Mouse (Mus musculus): ENCODE data around the gene Hif3a. TPM values are rescaled to one million over a fixed set of nuclear protein-coding genes. Genes with fewer than 3 reads are reported as not detected.
"Not testable (repeated sequence)": the region's sequence is repeated elsewhere in the genome, so short reads cannot be mapped to it uniquely, and the experiment has no call there.

Hif3a gene
- 4.9 and 6.9 TPM in 2 replicates for polyA plus RNA-seq (2014; fragmentation: Nextera tagmentation; extraction: Ambion mirVana)

DNA sequence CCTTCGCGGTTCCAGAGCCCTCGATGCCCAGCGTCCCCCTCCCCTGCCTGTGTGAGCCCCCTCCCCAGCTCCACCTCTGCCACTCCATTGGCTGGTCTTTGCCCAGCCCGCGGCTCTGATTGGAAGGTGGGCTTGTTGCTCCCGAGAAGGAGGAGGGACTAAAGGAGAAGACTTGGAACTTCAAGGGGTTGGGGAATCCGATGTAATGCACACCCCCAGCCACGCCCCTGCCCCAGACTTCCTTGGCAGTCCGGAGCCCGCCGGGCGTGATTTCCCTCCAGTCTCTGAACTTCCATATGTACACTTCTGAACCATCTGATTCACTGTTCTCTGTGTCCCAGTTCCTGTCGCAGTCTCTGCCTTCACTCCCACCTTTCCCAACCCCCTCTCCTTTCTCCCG is at the start of gene Hif3a:
Gene Hif3a (minus strand): TSS at position 39 of the 400 bp plus-strand sequence.
- DNase-seq (ENCODE audit: low spot score) (peak; percentile 79), ATAC-seq (ENCODE audit: low FRiP score) (peak; percentile 89)
- Histone ChIP-seq H3K36me3 (replicated peaks; ENCODE audit: control insufficient read depth, insufficient read depth) (no peaks in the 10 kb centered on the region), H3K9ac (peak within 1 kb of the TSS; percentile 56), H3K27me3 (ENCODE audit: control insufficient read depth, insufficient read depth, low read length) (peaks cover 14% of the 10 kb centered on the region), H3K4me1 (replicated peaks; ENCODE audit: control insufficient read depth, insufficient read depth, low read length) (peaks cover 12% of the 10 kb centered on the region), H3K4me2 (replicated peaks) (peak within 1 kb of the TSS; percentile 72), H3K4me3 (replicated peaks; ENCODE audit: low read length) (peak within 1 kb of the TSS; percentile 37), H3K27ac (no peak within 1 kb of the TSS), H3K9me3 (ENCODE audit: control insufficient read depth, low read length) (no peaks in the 10 kb centered on the region)
- under 1% methylated on average over 15 of the region's 15 CpGs for WGBS

DNA sequence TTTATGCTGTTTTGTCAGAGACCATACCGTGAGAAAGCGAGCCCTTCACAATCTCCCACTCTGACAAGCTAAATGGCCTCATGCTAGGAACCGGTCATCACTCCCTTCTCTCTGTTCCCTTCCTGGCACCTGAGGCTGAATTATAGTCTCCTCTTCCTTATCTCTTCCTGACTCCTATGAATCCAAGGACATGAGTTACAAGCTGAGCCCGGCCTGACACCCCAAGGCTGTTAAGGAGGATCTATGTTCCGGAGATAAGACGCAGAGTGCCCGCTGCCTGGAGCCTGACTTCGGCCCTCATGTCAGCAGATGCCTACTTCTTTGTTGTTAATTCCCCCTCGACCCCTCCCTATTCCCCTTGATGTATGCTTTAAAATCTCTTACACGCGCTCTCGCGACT is 39.4 kb upstream of the Hif3a start:
- 89% methylated on average over 13 of the region's 13 CpGs for WGBS

DNA sequence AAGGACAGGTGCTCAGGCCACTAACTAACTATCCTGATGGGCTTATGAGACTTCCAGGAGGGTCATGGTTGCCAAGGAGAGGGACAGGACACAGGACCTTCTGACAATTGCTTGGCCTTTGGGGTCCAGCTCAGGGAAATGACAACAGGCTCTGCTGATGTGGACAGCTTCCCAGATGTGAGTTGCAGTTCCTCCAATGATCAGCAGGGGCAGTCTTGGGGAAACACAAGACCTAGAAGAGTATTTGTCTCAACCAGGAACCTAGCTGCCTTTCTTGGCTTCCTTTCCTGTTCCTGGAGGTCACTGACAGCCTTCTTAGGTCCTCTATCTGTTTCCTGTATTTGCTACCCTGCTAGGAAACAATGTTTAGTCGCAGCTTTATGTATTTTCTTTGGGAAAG is 29.1 kb upstream of the Hif3a start:
- 12% methylated on average over 1 of the region's 1 CpGs for WGBS
- Histone ChIP-seq H3K4me1 (replicated peaks; ENCODE audit: control insufficient read depth, insufficient read depth, low read length) (no peaks in the 10 kb centered on the region), H3K36me3 (replicated peaks; ENCODE audit: control insufficient read depth, insufficient read depth) (no peaks in the 10 kb centered on the region), H3K9ac (no peak overlapping the region), H3K27ac (no peak overlapping the region), H3K27me3 (ENCODE audit: control insufficient read depth, insufficient read depth, low read length) (no peaks in the 10 kb centered on the region), H3K4me2 (replicated peaks) (no peak overlapping the region), H3K9me3 (ENCODE audit: control insufficient read depth, low read length) (no peaks in the 10 kb centered on the region), H3K4me3 (replicated peaks; ENCODE audit: low read length) (no peak overlapping the region)
- DNase-seq (ENCODE audit: low spot score) (no peak), ATAC-seq (ENCODE audit: low FRiP score) (no peak)

More for the DNA sequence above, 39.4 kb upstream of the Hif3a start:
- H3K27ac ChIP-seq; H3K36me3 ChIP-seq (replicated peaks; ENCODE audit: control insufficient read depth, insufficient read depth); DNase-seq (ENCODE audit: low spot score); H3K4me3 ChIP-seq (replicated peaks; ENCODE audit: low read length); H3K4me1 ChIP-seq (replicated peaks; ENCODE audit: control insufficient read depth, insufficient read depth, low read length); H3K4me2 ChIP-seq (replicated peaks); H3K9me3 ChIP-seq (ENCODE audit: control insufficient read depth, low read length); H3K27me3 ChIP-seq (ENCODE audit: control insufficient read depth, insufficient read depth, low read length); H3K9ac ChIP-seq; ATAC-seq (ENCODE audit: low FRiP score): not testable (repeated sequence)

DNA sequence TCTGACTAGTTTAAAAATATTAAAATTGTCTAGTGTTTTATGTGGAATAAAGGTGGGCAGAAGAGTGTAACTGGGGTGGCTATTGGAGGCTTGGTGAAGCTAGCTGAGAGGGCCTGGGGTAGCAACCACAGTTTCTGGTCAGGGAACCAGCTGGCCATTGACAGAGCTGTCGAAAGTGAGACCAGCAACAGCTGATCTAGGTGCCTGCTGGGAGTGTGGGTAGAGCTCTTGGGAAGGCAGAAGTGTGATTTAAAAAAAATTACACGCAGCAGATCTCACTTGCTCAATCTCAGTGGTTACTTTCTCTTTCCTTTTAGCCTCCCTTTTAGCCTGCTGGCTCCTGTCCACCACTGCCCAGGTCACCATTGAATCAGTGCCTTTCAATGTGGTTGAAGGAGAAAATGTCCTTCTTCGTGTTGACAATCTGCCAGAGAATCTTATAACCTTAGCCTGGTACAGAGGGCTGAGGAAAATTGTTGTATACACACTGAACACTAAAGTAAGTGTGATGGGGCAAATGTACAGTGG is 27.9 kb upstream of the Hif3a start:
- Histone ChIP-seq H3K4me1 (replicated peaks; ENCODE audit: control insufficient read depth, insufficient read depth, low read length) (no peaks in the 10 kb centered on the region), H3K9me3 (ENCODE audit: control insufficient read depth, low read length) (no peaks in the 10 kb centered on the region), H3K27ac (no peak overlapping the region), H3K4me3 (replicated peaks; ENCODE audit: low read length) (no peak overlapping the region), H3K9ac (no peak overlapping the region), H3K4me2 (replicated peaks) (no peak overlapping the region), H3K36me3 (replicated peaks; ENCODE audit: control insufficient read depth, insufficient read depth) (no peaks in the 10 kb centered on the region), H3K27me3 (ENCODE audit: control insufficient read depth, insufficient read depth, low read length) (no peaks in the 10 kb centered on the region)
- DNase-seq (ENCODE audit: low spot score), result no peak
- 59% methylated on average over 3 of the region's 3 CpGs for WGBS
- no peak for ATAC-seq (ENCODE audit: low FRiP score)

DNA sequence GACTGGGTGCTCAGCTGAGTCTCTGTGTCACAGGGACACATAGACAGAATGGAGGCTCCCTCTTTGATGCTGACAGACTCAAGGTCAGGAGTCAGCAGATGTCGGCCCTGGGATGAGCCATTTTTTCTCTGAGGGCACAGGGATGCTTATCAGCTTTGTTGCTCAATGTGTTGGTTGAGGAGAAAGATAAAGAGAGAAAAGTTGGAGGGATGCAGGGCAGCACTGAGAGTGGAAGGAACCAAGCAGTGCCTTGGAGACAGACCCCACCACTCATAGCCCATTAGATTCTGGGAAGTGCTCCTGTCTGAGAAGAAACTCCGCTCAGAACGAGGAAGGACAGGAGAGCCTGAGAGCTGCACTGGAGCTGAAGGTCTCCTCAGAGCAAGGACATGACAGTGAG is 25.5 kb upstream of the Hif3a start:
- no peak for ATAC-seq (ENCODE audit: low FRiP score)
- Histone ChIP-seq H3K27ac (no peak overlapping the region), H3K4me2 (replicated peaks) (no peak overlapping the region), H3K27me3 (ENCODE audit: control insufficient read depth, insufficient read depth, low read length) (no peaks in the 10 kb centered on the region), H3K4me1 (replicated peaks; ENCODE audit: control insufficient read depth, insufficient read depth, low read length) (no peaks in the 10 kb centered on the region), H3K4me3 (replicated peaks; ENCODE audit: low read length) (no peak overlapping the region), H3K36me3 (replicated peaks; ENCODE audit: control insufficient read depth, insufficient read depth) (no peaks in the 10 kb centered on the region), H3K9ac (no peak overlapping the region), H3K9me3 (ENCODE audit: control insufficient read depth, low read length) (no peaks in the 10 kb centered on the region)
- no peak for DNase-seq (ENCODE audit: low spot score)
- 77% methylated on average over 3 of the region's 3 CpGs for WGBS

DNA sequence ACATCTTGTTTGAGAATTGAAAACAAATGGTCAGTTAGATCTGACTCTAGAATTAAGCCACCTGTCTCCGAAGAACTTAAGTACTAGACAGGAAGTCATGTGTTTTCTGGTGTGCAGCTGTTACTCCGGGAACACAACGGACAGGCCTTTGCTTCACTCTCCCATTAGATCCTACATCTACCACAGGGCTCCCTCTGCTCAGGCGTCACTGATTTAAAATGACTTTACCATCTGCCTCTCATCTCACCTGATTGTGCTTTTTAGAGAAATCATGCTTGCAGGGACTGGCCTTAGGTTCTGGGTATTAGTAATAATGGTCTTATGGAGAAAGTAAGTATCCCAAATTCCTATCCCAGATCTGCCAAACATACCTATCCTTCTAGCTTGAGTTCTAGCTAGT is 20.5 kb upstream of the Hif3a start:
- DNase-seq (ENCODE audit: low spot score) (no peak), ATAC-seq (ENCODE audit: low FRiP score) (no peak)
- Histone ChIP-seq H3K27me3 (ENCODE audit: control insufficient read depth, insufficient read depth, low read length) (no peaks in the 10 kb centered on the region), H3K4me3 (replicated peaks; ENCODE audit: low read length) (no peak overlapping the region), H3K4me2 (replicated peaks) (no peak overlapping the region), H3K4me1 (replicated peaks; ENCODE audit: control insufficient read depth, insufficient read depth, low read length) (no peaks in the 10 kb centered on the region), H3K9me3 (ENCODE audit: control insufficient read depth, low read length) (no peaks in the 10 kb centered on the region), H3K9ac (no peak overlapping the region), H3K27ac (no peak overlapping the region), H3K36me3 (replicated peaks; ENCODE audit: control insufficient read depth, insufficient read depth) (no peaks in the 10 kb centered on the region)
- WGBS, result 87% methylated on average over 4 of the region's 4 CpGs

DNA sequence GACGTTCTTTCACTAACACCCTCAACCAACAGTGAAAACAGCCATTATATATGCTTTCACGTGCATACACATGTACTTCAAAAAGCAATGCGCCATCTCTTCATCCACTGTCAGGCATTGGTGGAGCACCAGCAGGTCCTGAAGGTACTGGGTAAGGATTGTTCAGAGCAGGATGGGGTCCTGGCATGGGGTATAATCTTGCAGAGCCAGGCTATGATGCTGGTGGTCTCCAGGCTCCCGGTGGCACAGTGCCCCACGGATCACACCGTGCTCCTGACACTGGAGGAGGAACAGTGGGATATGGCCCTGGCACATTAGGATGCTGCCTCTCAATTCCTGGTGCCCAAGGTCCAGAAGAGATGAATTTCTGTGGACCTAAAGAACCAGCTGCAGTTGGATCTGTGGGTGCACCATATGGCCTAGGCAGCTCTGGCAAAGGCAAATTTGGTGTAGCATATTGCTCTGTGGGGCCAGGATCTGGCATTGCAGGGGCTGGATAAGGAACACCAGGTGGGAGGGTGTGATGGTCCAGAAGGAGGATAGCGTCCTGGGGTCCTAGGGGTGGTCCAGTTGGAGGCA is 15.9 kb upstream of the Hif3a start:
- ATAC-seq (ENCODE audit: low FRiP score) (no peak), DNase-seq (ENCODE audit: low spot score) (no peak)
- 85% methylated on average over 7 of the region's 7 CpGs for WGBS
- no peaks in the 10 kb centered on the region for H3K36me3 ChIP-seq (replicated peaks; ENCODE audit: control insufficient read depth, insufficient read depth)
- no peaks in the 10 kb centered on the region for H3K4me1 ChIP-seq (replicated peaks; ENCODE audit: control insufficient read depth, insufficient read depth, low read length)
- no peaks in the 10 kb centered on the region for H3K27me3 ChIP-seq (ENCODE audit: control insufficient read depth, insufficient read depth, low read length)
- H3K9ac ChIP-seq, result no peak overlapping the region
- no peaks in the 10 kb centered on the region for H3K9me3 ChIP-seq (ENCODE audit: control insufficient read depth, low read length)
- no peak overlapping the region for H3K4me3 ChIP-seq (replicated peaks; ENCODE audit: low read length)
- no peak overlapping the region for H3K4me2 ChIP-seq (replicated peaks)
- no peak overlapping the region for H3K27ac ChIP-seq

DNA sequence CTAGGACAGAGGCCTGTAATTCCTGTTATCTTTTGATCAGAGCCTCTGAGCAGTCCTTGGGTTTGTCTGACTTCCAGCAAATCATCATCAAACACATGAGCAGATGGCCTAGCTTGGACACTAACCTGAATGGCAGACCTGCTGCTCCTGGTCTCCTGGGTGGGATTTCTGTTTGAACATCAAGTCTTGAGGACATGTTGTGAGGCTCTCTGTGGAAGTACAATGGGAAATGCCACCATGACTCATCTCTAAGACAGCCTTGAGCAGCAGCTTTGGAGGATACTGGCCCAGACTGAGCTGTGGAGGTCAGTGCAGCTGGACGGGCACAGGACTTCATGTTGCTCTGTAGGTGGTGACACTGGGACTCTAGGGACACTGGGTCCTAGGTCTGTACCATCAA is 14.3 kb upstream of the Hif3a start:
- Histone ChIP-seq H3K9me3 (ENCODE audit: control insufficient read depth, low read length) (no peaks in the 10 kb centered on the region), H3K9ac (no peak overlapping the region), H3K36me3 (replicated peaks; ENCODE audit: control insufficient read depth, insufficient read depth) (no peaks in the 10 kb centered on the region), H3K27me3 (ENCODE audit: control insufficient read depth, insufficient read depth, low read length) (no peaks in the 10 kb centered on the region), H3K27ac (no peak overlapping the region), H3K4me2 (replicated peaks) (no peak overlapping the region), H3K4me1 (replicated peaks; ENCODE audit: control insufficient read depth, insufficient read depth, low read length) (no peaks in the 10 kb centered on the region), H3K4me3 (replicated peaks; ENCODE audit: low read length) (no peak overlapping the region)
- ATAC-seq (ENCODE audit: low FRiP score) (no peak), DNase-seq (ENCODE audit: low spot score) (no peak)
- 85% methylated on average over 1 of the region's 1 CpGs for WGBS

DNA sequence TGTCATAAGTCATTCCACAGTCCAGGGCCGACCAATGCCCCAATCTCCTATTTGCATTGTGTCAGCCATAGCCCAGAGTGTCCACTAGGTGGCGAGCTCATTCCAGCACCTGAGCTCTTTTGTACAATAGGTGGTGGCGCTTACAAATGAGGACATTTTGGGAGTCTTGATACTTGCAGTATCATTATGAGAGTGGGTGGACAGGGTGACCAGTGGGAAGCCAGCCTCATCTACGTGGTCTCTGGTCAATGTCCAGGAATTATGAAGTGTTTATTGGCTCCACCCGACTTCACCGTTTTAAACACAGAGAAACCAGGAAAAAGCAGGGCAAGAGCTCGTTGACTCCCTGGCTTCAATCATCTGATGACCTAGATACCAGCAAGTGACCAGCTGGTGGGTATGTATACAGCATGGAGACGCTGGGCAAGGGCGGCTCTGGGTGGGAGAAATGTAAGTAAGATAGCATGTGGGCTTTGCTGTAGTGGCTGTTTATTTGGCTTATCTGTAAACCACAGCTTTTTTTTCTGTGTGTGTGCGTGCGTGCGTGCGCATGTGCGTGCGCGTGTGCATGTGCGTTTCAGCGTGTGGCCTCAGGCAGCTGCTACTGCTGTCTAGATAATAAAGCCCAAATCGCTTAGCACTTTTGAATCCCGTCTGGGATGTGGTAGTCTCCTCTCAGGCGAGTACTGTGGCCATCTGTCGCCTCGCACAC is 11.8 kb upstream of the Hif3a start, which contains the start of gene Psg16:
Gene Psg16 (plus strand): TSS at position 137 of the 712 bp plus-strand sequence.
- 65% methylated on average over 23 of the region's 23 CpGs for WGBS
- DNase-seq (ENCODE audit: low spot score) (peak; percentile 81), ATAC-seq (ENCODE audit: low FRiP score) (peak; percentile 64; the same call in 1 of the 2 replicates)
- Histone ChIP-seq H3K4me2 (replicated peaks) (peak within 1 kb of the TSS; percentile 12), H3K27ac (no peak within 1 kb of the TSS), H3K9me3 (ENCODE audit: control insufficient read depth, low read length) (no peaks in the 10 kb centered on the region), H3K9ac (no peak within 1 kb of the TSS), H3K4me3 (replicated peaks; ENCODE audit: low read length) (0 out of 2 replicates have a peak within 1 kb of the TSS, but pooled peaks have one; percentile 10), H3K27me3 (ENCODE audit: control insufficient read depth, insufficient read depth, low read length) (no peaks in the 10 kb centered on the region), H3K36me3 (replicated peaks; ENCODE audit: control insufficient read depth, insufficient read depth) (no peaks in the 10 kb centered on the region), H3K4me1 (replicated peaks; ENCODE audit: control insufficient read depth, insufficient read depth, low read length) (no peaks in the 10 kb centered on the region)

Measured in hindbrain, embryonic 14.5 days (tissue).